Mouse (Mus musculus) liver, embryonic 11.5 days (tissue): ENCODE data around the gene Olfr178. TPM values are rescaled to one million over a fixed set of nuclear protein-coding genes. Genes with fewer than 3 reads are reported as not detected.

Source experiments
- ATAC-seq: fragments of 200-750 bp; cut with Nextera tagmentation; replicated peaks from 2 replicates; pipeline ENCODE4 v1.8.0; 2017; ENCODE audit warnings: moderate number of reproducible peaks, mild to moderate bottlenecking, moderate TSS enrichment, moderate library complexity; ENCODE audit not compliant: low FRiP score
- DNase-seq: peaks from one replicate; pipeline ENCODE4 v3.0.0-alpha.2; 2017; ENCODE audit warnings: low spot score
- H3K27ac ChIP-seq: fragments of 300-500 bp; sonication (generic); 2 replicates; pipeline ENCODE4 v1.5.1; 2014; ENCODE audit warnings: mild to moderate bottlenecking, low read depth, low read length, control low read depth
- H3K27me3 ChIP-seq: fragments of 300-500 bp; sonication (generic); replicated peaks from 2 replicates; pipeline ENCODE4 v1.6.1; 2014; ENCODE audit warnings: low read length, mixed read lengths; ENCODE audit not compliant: control insufficient read depth, insufficient read depth
- H3K36me3 ChIP-seq: fragments of 300-500 bp; sonication (generic); 2 replicates; pipeline ENCODE4 v1.6.1; 2014; ENCODE audit warnings: mild to moderate bottlenecking, low read length, moderate library complexity, mixed read lengths; ENCODE audit not compliant: control insufficient read depth, insufficient read depth
- H3K4me1 ChIP-seq: fragments of 300-500 bp; sonication (generic); replicated peaks from 2 replicates; pipeline ENCODE4 v1.6.1; 2014; ENCODE audit warnings: low read length, mixed read lengths; ENCODE audit not compliant: control insufficient read depth, insufficient read depth
- H3K4me2 ChIP-seq: fragments of 300-500 bp; sonication (generic); 2 replicates; pipeline ENCODE4 v1.6.1; 2014; ENCODE audit warnings: mild to moderate bottlenecking, control low read depth, moderate library complexity
- H3K4me3 ChIP-seq: fragments of 300-500 bp; sonication (generic); 2 replicates; pipeline ENCODE4 v1.5.1; 2014; ENCODE audit warnings: low read depth, low read length, control low read depth
- H3K9ac ChIP-seq: fragments of 300-500 bp; sonication (generic); 2 replicates; pipeline ENCODE4 v1.6.1; 2014; ENCODE audit warnings: low read depth, low read length, control low read depth
- H3K9me3 ChIP-seq: fragments of 300-500 bp; sonication (generic); 2 replicates; pipeline ENCODE4 v1.6.1; 2016; ENCODE audit warnings: low read length, inconsistent platforms, mixed read lengths; ENCODE audit not compliant: control insufficient read depth
- WGBS: fragments of 180-500 bp; shearing (Covaris S2); extraction: QIAGEN DNeasy Blood & Tissue Kit; methylation state at CpG from one replicate; pipeline ENCODE4 v1.1.7; 2014; 5-methylcytosine and 5-hydroxymethylcytosine counted together
- polyA plus RNA-seq: library from polyadenylated mRNA; unstranded; fragments of >200 nt; fragmentation: Nextera tagmentation; extraction: Ambion mirVana; gene quantifications from 2 replicates; pipeline ENCODE4 v1.2.1, GENCODE M21; 2014

Gene Olfr178
- polyA plus RNA-seq, result not detected in 2 replicates

DNA sequence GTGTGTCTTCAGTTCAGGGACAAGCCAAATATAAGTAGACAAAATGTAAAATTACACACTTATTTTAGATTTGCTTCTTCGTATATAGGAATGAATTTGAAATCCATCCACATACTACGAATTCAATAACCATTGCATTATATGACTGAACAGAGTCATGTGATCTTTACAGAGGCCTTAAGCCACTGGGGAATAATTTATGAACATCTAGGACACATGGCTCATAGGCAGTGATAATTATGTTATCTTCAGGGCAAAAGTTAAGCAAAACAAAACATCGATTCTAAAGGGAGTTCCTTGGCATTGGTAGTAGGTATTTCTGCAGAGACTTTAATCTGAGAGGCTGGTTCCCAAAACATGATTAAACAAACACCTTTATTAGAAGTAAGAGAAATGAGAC, at the start of gene Olfr178:
Gene Olfr178, minus strand, starts transcription at position 101 of the 400 bp plus-strand sequence.
- no peaks in the 10 kb centered on the region for H3K4me1 ChIP-seq
- no peak within 1 kb of the TSS for H3K4me2 ChIP-seq
- no peak within 1 kb of the TSS for H3K4me3 ChIP-seq
- no peak within 1 kb of the TSS for H3K9ac ChIP-seq
- ATAC-seq, result no peak
- no peak for DNase-seq
- WGBS, result 77% methylated on average over 3 of the region's 3 CpGs
- no peaks in the 10 kb centered on the region for H3K27me3 ChIP-seq
- no peaks in the 10 kb centered on the region for H3K9me3 ChIP-seq
- no peaks in the 10 kb centered on the region for H3K36me3 ChIP-seq
- no peak within 1 kb of the TSS for H3K27ac ChIP-seq

DNA sequence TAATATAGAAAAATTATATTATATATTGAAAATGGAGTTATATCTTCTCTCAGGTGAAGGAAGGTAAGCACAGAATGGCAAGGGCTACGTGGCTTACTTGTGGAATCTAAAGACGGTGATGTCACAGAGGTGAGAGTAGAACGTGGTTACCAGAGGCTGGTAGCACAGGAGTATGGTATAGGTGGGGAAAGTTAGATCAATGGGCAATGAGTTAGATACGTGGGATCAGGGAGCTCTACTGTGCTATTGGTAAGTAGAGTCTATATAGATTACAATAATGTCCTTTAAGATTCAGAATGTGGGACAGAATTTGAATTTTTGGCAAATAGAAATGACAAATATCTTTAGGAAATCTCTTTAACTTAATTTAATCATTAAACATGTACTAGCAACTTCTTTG, 37.4 kb upstream of the Olfr178 start, which contains the start of gene Olfr180:
Gene Olfr180, minus strand, starts transcription at position 101 of the 400 bp plus-strand sequence.
- Histone ChIP-seq H3K4me3 (no peak within 1 kb of the TSS), H3K27me3 (no peaks in the 10 kb centered on the region), H3K27ac (no peak within 1 kb of the TSS), H3K36me3 (no peaks in the 10 kb centered on the region), H3K9ac (no peak within 1 kb of the TSS), H3K4me1 (no peaks in the 10 kb centered on the region), H3K4me2 (no peak within 1 kb of the TSS), H3K9me3 (no peaks in the 10 kb centered on the region)
- no peak for DNase-seq
- no peak for ATAC-seq
- 77% methylated on average over 4 of the region's 4 CpGs for WGBS

DNA sequence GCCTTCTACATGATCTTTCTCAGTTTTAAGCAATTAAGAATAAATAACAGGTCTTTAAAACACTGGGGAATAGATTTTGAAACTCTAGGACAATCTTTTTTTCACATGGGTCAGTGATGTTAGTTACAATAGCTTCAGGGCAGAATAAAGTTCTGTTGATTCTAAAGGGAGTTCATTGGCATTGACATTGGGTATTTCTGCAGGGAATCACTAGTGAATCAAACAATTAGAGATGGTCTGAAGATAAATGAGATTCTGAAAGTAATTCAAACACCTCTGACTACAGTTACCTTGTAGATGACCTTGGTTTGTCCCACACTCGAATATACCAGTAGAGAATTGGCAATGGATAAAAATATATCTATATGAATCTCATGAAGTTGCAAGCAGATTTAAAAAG, 36.8 kb upstream of the Olfr178 start, which contains the start of gene Olfr181:
Gene Olfr181, minus strand, starts transcription at position 101 of the 400 bp plus-strand sequence.
- no peaks in the 10 kb centered on the region for H3K9me3 ChIP-seq
- no peaks in the 10 kb centered on the region for H3K36me3 ChIP-seq
- no peak within 1 kb of the TSS for H3K9ac ChIP-seq
- H3K27me3 ChIP-seq, result no peaks in the 10 kb centered on the region
- H3K27ac ChIP-seq, result no peak within 1 kb of the TSS
- no peak within 1 kb of the TSS for H3K4me3 ChIP-seq
- DNase-seq (no peak), ATAC-seq (no peak)
- no peaks in the 10 kb centered on the region for H3K4me1 ChIP-seq
- no peak within 1 kb of the TSS for H3K4me2 ChIP-seq
- WGBS, result 47% methylated on average over 1 of the region's 1 CpGs

DNA sequence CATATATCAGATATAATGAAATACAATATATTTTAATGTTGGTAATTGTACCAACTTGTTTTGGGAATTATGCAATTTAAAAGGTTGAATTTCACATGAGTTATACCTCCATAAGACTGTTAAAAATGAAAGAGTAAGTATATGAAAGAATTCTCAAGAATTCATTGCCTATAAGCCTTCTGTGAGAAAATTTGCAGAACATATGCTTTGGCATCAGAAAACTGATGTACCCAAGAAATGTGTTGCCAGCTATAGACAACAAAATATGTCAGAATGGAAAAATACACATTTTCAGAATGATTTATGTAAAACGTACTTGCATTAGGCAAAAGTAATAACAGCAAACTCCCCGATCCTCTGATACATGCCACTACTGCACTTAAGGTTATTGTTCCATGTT, 7.4 kb downstream of the Olfr178 start:
- WGBS, result 82% methylated on average over 2 of the region's 2 CpGs
- no peaks in the 10 kb centered on the region for H3K9me3 ChIP-seq
- no peak overlapping the region for H3K4me3 ChIP-seq
- DNase-seq (no peak), ATAC-seq (no peak)
- no peak overlapping the region for H3K27ac ChIP-seq
- H3K9ac ChIP-seq, result no peak overlapping the region
- H3K27me3 ChIP-seq, result no peaks in the 10 kb centered on the region
- H3K4me2 ChIP-seq, result no peak overlapping the region
- H3K4me1 ChIP-seq, result no peaks in the 10 kb centered on the region
- no peaks in the 10 kb centered on the region for H3K36me3 ChIP-seq

DNA sequence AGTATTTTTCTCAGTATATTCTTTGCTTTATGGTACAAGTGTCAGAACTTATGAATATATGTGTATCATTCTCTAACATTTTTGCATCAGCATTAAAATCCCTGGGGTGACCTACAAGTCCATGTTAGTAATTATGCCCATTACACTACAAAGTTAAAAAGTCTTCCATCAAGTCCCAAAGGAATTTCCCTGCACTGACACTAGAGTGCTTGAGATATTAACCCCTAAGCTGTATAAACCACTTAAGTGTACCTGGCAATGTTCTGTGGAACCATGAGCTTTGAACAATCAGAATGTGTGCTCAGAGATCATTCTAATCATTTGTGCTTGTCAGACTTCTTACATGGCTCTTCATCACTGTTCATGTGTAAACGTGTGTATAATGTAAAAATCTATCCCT, 17.2 kb downstream of the Olfr178 start, which contains the start of gene Olfr177:
Gene Olfr177, minus strand, starts transcription at position 101 of the 400 bp plus-strand sequence.
- WGBS, result 43% methylated on average over 1 of the region's 1 CpGs
- H3K9ac ChIP-seq, result no peak within 1 kb of the TSS
- no peaks in the 10 kb centered on the region for H3K36me3 ChIP-seq
- no peak within 1 kb of the TSS for H3K4me3 ChIP-seq
- H3K4me1 ChIP-seq, result no peaks in the 10 kb centered on the region
- ATAC-seq (no peak), DNase-seq (no peak)
- H3K4me2 ChIP-seq, result no peak within 1 kb of the TSS
- no peaks in the 10 kb centered on the region for H3K9me3 ChIP-seq
- H3K27me3 ChIP-seq, result no peaks in the 10 kb centered on the region
- H3K27ac ChIP-seq, result no peak within 1 kb of the TSS

DNA sequence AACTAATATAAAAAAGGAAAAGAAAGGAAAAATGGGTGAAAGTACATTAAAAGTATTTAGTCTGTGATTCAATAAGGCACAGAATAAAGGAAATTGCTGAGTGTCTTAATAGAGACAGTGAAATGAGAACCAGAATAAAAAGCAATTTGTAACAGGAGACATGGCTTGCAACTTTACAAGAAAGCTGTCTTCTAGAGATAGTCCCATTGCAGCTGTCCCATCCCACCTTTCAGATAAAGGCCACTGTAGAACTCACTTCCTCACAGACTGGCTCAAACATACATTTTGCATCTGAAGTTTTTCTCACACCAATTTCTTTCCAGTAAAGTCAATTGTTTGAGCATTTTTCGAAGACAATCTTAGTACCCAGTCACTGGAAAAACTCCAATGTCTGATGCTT, 30.4 kb downstream of the Olfr178 start:
- WGBS, result 73% methylated on average over 1 of the region's 1 CpGs
- no peak overlapping the region for H3K4me3 ChIP-seq
- DNase-seq (no peak), ATAC-seq (no peak)
- no peak overlapping the region for H3K27ac ChIP-seq
- no peaks in the 10 kb centered on the region for H3K9me3 ChIP-seq
- H3K36me3 ChIP-seq, result no peaks in the 10 kb centered on the region
- no peak overlapping the region for H3K9ac ChIP-seq
- H3K4me1 ChIP-seq, result no peaks in the 10 kb centered on the region
- no peaks in the 10 kb centered on the region for H3K27me3 ChIP-seq
- H3K4me2 ChIP-seq, result no peak overlapping the region

DNA sequence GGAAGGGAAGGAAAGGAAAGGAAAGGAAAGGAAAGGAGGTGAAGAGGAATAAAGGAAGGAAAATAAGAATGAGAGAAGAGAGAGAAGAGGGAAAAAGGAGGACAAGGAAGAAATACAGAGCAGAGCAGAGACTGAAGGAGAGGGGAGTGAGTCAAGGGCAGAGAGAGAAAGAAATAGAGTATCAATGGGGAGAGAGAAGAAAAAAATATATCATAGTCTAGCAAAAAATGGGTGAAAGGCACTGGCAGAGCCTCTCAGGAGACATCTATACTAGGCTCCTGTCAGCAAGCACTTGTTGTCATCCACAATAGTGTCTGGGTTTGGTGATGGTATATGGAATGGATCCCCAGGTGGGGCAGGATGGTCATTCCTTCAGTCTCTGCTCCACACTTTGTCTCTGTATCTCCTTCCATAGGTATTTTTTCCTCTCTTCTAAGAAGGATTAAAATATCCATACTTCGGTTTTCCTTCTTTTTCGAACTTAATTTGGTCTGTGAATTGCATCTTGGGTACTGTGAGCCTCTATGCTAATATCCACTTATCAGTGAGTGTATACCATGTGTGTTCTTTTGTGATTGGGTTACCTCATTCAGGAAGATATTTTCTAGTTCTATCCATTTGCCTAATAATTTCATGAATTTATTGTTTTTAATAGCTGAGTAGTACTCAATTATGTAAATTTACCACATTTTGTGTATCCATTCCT, 31.7 kb downstream of the Olfr178 start:
- no peak overlapping the region for H3K4me2 ChIP-seq
- H3K9ac ChIP-seq, result no peak overlapping the region
- H3K36me3 ChIP-seq, result no peaks in the 10 kb centered on the region
- no peaks in the 10 kb centered on the region for H3K9me3 ChIP-seq
- H3K4me3 ChIP-seq, result no peak overlapping the region
- ATAC-seq (no peak), DNase-seq (no peak)
- H3K27ac ChIP-seq, result no peak overlapping the region
- no peaks in the 10 kb centered on the region for H3K4me1 ChIP-seq
- H3K27me3 ChIP-seq, result no peaks in the 10 kb centered on the region
- WGBS, result 75% methylated on average over 2 of the region's 2 CpGs
